Mouse (Mus musculus) heart, embryonic 11.5 days (tissue): Measurements from ENCODE around the gene Szrd1. TPM values are rescaled to one million over a fixed set of nuclear protein-coding genes. Genes with fewer than 3 reads are reported as not detected.

ENCODE experiments used
- ATAC-seq: fragments of 200-750 bp; cut with Nextera tagmentation; replicated peaks from 2 replicates; pipeline ENCODE4 v1.8.0; 2017; ENCODE audit warnings: moderate library complexity; ENCODE audit not compliant: insufficient number of reproducible peaks, low FRiP score, low TSS enrichment
- H3K27ac ChIP-seq: fragments of 300-500 bp; sonication (generic); 2 replicates; pipeline ENCODE4 v1.5.1; 2014; ENCODE audit warnings: mild to moderate bottlenecking, low read depth, low read length
- H3K27me3 ChIP-seq: fragments of 300-500 bp; sonication (generic); 2 replicates; pipeline ENCODE4 v1.6.1; 2014; ENCODE audit warnings: mild to moderate bottlenecking, low read length, mixed read lengths; ENCODE audit not compliant: control insufficient read depth, insufficient read depth
- H3K36me3 ChIP-seq: fragments of 300-500 bp; sonication (generic); 2 replicates; pipeline ENCODE4 v1.6.1; 2014; ENCODE audit warnings: mild to moderate bottlenecking, low read length, moderate library complexity, mixed read lengths; ENCODE audit not compliant: control insufficient read depth, insufficient read depth
- H3K4me1 ChIP-seq: fragments of 300-500 bp; sonication (generic); 2 replicates; pipeline ENCODE4 v1.6.1; 2014; ENCODE audit warnings: low read length; ENCODE audit not compliant: control insufficient read depth, insufficient read depth
- H3K4me2 ChIP-seq: fragments of 300-500 bp; sonication (generic); 2 replicates; pipeline ENCODE4 v1.6.1; 2014; ENCODE audit warnings: mild to moderate bottlenecking, moderate library complexity
- H3K4me3 ChIP-seq: fragments of 300-500 bp; sonication (generic); 2 replicates; pipeline ENCODE4 v1.5.1; 2014; ENCODE audit warnings: low read depth, low read length
- H3K9ac ChIP-seq: fragments of 300-500 bp; sonication (generic); 2 replicates; pipeline ENCODE4 v1.6.1; 2014; ENCODE audit warnings: mild to moderate bottlenecking, low read depth, low read length, moderate library complexity
- H3K9me3 ChIP-seq: fragments of 300-500 bp; sonication (generic); replicated peaks from 2 replicates; pipeline ENCODE4 v1.6.1; 2016; ENCODE audit warnings: low read length; ENCODE audit not compliant: control insufficient read depth
- WGBS: fragments of 180-500 bp; shearing (Covaris S2); extraction: QIAGEN DNeasy Blood & Tissue Kit; methylation state at CpG from one replicate; pipeline ENCODE4 v1.1.7; 2014; ENCODE audit not compliant: insufficient replicate concordance; 5-methylcytosine and 5-hydroxymethylcytosine counted together
- polyA plus RNA-seq: library from polyadenylated mRNA; unstranded; fragments of >200 nt; fragmentation: Nextera tagmentation; extraction: Ambion mirVana; gene quantifications from 2 replicates; pipeline ENCODE4 v1.2.1, GENCODE M21; 2014

Szrd1 gene
- polyA plus RNA-seq, 1 experiment from 2014 or later: 25.7 TPM

DNA sequence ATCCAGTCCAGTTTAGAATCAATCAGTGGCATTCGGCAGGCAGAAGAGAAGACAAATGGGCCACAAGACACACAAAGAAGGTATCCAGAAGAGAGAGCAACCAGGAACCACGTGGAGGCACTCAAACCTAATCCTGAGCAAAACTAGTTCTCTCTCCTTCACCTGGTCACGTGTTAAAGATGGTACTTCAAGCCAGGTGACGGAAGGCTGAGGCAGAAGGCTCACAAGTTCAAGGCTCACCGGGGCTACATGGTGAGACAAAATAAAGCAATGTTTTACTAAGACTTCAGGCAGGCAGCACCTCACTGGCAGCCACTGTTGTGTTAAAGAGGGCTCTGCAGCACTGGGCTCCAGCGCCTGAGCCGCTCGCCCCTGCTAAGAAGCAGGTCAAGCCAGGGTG, 7.4 kb downstream of the Szrd1 start:
- peaks cover 60% of the 10 kb centered on the region for H3K4me1 ChIP-seq
- H3K27ac ChIP-seq: peak overlapping the region; percentile 62; the same call in 1 of the 2 replicates
- H3K4me3 ChIP-seq: no peak overlapping the region
- WGBS: 50% methylated on average over 8 of the region's 8 CpGs
- ATAC-seq: no peak
- no peaks in the 10 kb centered on the region for H3K9me3 ChIP-seq
- no peaks in the 10 kb centered on the region for H3K36me3 ChIP-seq
- H3K4me2 ChIP-seq: no peak overlapping the region
- no peaks in the 10 kb centered on the region for H3K27me3 ChIP-seq
- H3K9ac ChIP-seq: no peak overlapping the region

- H3K4me1 ChIP-seq: peaks cover 55% of the 10 kb centered on the region
- peak overlapping the region; percentile 62 for H3K27ac ChIP-seq
- H3K27me3 ChIP-seq: no peaks in the 10 kb centered on the region
- ATAC-seq: no peak
- no peak overlapping the region for H3K4me2 ChIP-seq
- 59% methylated on average over 5 of the region's 5 CpGs for WGBS
- H3K36me3 ChIP-seq: no peaks in the 10 kb centered on the region
- H3K9ac ChIP-seq: no peak overlapping the region
- no peaks in the 10 kb centered on the region for H3K9me3 ChIP-seq
- no peak overlapping the region for H3K4me3 ChIP-seq
Measured at GRCm38 (mm10) chr4:141131531-141132061, 8.0 kb downstream of the Szrd1 start.

DNA sequence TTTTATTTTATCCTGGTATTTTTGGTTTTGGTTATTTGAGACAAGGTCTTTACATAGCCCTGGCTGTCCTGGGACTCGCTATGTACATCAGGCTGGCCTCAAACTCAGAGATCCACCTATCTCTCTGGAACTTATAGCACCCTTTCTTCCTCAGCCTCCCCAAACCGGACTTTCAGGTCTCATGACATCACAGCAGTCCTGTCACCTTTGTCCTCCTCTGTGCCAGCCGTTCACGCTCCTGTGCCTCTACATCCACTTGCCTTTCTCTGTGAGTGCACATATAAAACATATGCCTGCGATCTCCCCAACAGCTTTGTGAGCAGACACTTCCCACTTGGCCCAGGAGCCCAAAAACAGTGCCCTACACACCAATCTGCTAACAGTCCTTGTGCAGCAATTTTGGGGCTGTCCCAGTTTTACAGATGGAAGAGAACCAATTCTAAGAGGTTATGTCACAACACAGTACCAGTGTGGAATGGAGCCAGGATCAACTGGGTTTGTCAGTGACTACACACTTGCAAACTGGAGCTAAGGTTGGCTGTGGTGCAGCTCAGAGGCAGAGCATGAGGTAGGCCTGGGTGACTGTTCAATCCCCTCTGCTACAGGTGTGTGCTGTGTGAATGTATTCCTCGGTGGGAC, 8.8 kb downstream of the Szrd1 start:
- Histone ChIP-seq H3K4me1 (peaks cover 50% of the 10 kb centered on the region), H3K36me3 (no peaks in the 10 kb centered on the region), H3K27ac (peak overlapping the region; percentile 62), H3K9me3 (no peaks in the 10 kb centered on the region), H3K9ac (no peak overlapping the region), H3K4me2 (no peak overlapping the region), H3K27me3 (no peaks in the 10 kb centered on the region), H3K4me3 (no peak overlapping the region)
- WGBS: 85% methylated on average over 6 of the region's 6 CpGs
- ATAC-seq: no peak

DNA sequence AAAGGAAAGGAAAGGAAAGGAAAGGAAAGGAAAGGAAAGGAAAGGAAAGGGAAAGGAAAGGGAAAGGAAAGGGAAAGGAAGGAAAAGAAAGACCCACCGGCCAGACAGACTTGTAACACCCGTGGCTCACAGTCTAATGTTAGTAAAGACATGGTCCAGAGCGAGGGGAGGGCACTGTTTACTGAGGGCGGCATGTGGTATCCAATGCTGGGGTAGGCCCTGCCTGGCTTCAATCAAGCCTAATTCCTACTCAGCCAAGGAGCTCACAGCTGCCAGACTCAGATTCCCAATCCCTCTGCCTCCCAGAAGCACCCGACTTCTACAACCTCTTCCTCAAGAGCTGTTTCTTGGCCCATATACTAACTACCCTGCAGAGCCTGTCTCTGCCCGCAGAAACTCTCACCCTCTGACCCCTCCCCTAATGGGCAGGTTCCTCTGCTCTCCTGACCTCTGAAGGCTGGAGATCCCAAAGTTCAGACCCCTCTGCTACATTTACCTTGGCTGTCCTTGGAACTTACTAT, 10.3 kb downstream of the Szrd1 start:
- H3K9ac ChIP-seq: no peak overlapping the region
- H3K4me1 ChIP-seq: peaks cover 39% of the 10 kb centered on the region
- no peaks in the 10 kb centered on the region for H3K27me3 ChIP-seq
- H3K27ac ChIP-seq: no peak overlapping the region
- no peaks in the 10 kb centered on the region for H3K36me3 ChIP-seq
- H3K4me3 ChIP-seq: no peak overlapping the region
- WGBS: 68% methylated on average over 6 of the region's 6 CpGs
- no peaks in the 10 kb centered on the region for H3K9me3 ChIP-seq
- ATAC-seq: no peak
- no peak overlapping the region for H3K4me2 ChIP-seq

DNA sequence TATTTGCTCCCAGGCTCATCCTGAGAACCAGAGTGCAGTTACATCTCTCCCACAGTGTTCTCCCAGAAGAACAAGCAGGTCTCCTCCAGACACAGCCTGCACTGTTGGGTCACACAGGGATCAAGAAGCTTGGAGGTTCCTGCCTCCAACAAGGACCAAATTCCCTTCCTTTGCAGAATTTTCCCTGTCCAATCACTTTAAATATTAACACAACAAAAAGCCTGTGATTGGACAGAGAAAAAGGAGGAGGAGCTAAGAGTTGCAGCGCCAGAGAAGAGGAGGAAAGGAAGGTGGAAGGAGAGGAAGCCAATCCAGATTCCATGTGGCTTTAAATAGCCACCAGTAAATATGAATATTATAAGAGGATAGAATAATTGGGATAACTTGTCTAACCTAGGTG, 16.5 kb downstream of the Szrd1 start:
- Histone ChIP-seq H3K27me3 (no peaks in the 10 kb centered on the region), H3K9ac (no peak overlapping the region), H3K36me3 (peaks cover 2% of the 10 kb centered on the region; the same call in 1 of the 2 replicates), H3K4me3 (no peak overlapping the region), H3K4me1 (peaks cover 27% of the 10 kb centered on the region), H3K9me3 (no peaks in the 10 kb centered on the region), H3K27ac (no peak overlapping the region), H3K4me2 (no peak overlapping the region)
- no peak for ATAC-seq
- 31% methylated on average over 1 of the region's 1 CpGs for WGBS

- Histone ChIP-seq H3K4me3 (no peak overlapping the region), H3K27ac (no peak overlapping the region), H3K36me3 (peaks cover 5% of the 10 kb centered on the region; the same call in 1 of the 2 replicates), H3K4me2 (no peak overlapping the region), H3K9ac (no peak overlapping the region), H3K4me1 (peaks cover 27% of the 10 kb centered on the region), H3K27me3 (no peaks in the 10 kb centered on the region), H3K9me3 (no peaks in the 10 kb centered on the region)
- ATAC-seq: no peak
- WGBS: 73% methylated on average over 7 of the region's 7 CpGs
Measured at GRCm38 (mm10) chr4:141122663-141123062, 16.9 kb downstream of the Szrd1 start.

DNA sequence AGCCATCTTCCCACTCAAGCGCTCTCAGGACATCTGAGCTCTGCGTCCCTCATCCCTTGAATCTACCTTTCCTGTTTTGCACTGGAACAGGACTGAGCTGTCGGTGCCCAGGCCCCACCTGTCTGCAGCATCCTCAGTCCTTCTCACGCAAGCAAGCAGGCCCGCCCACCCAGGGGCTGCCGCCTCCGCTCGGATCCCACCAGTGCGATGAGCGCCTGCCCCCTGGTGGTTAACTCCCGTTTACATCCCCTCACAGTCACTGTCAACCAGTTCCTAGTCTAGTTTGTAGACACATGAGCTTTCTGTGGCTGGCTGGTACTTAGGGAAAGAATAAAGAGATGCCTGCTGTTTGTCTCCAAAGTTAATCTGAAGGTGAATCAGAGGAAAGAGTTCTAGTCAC, 18.9 kb downstream of the Szrd1 start:
- Histone ChIP-seq H3K9me3 (no peaks in the 10 kb centered on the region), H3K36me3 (peaks cover 14% of the 10 kb centered on the region; the same call in 1 of the 2 replicates), H3K27ac (no peak overlapping the region), H3K4me1 (peaks cover 24% of the 10 kb centered on the region), H3K27me3 (no peaks in the 10 kb centered on the region), H3K9ac (no peak overlapping the region), H3K4me3 (no peak overlapping the region), H3K4me2 (no peak overlapping the region)
- WGBS: 27% methylated on average over 11 of the region's 11 CpGs
- 0 out of 2 replicates have a peak, but pooled peaks have one; percentile 15 for ATAC-seq

GRCm38 (mm10) chr4:141118691-141119090, 20.9 kb downstream of the Szrd1 start:
- no peaks in the 10 kb centered on the region for H3K27me3 ChIP-seq
- H3K9me3 ChIP-seq: no peaks in the 10 kb centered on the region
- peaks cover 25% of the 10 kb centered on the region for H3K36me3 ChIP-seq
- H3K4me3 ChIP-seq: no peak overlapping the region
- H3K4me2 ChIP-seq: no peak overlapping the region
- no peak overlapping the region for H3K27ac ChIP-seq
- ATAC-seq: no peak
- WGBS: 77% methylated on average over 4 of the region's 4 CpGs
- H3K4me1 ChIP-seq: peaks cover 16% of the 10 kb centered on the region
- no peak overlapping the region for H3K9ac ChIP-seq

DNA sequence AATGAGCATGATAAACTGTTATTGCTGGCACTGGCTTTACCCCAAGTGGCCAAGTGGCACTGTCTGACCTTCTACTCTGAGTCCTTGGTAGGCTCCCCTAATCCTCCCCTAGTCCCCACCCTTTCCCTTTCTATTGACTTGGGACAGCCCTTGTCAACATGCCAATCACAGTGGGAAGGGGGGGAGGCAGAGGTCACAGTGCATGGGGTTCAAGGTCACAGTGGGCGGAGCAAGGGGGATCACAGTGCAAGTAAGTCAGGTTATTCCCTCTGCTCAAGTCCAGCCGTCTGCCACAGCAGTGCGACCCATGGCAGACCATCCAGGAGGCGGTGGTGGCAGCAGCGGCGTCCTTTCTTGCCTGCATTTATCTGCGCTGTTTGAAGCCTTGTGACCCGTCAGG, 24.2 kb downstream of the Szrd1 start:
- H3K9ac ChIP-seq: no peak overlapping the region
- 80% methylated on average over 8 of the region's 8 CpGs for WGBS
- no peak overlapping the region for H3K4me2 ChIP-seq
- H3K27ac ChIP-seq: no peak overlapping the region
- peaks cover 36% of the 10 kb centered on the region for H3K36me3 ChIP-seq
- peaks cover 2% of the 10 kb centered on the region for H3K9me3 ChIP-seq
- no peak for ATAC-seq
- H3K27me3 ChIP-seq: no peaks in the 10 kb centered on the region
- H3K4me3 ChIP-seq: no peak overlapping the region
- H3K4me1 ChIP-seq: no peaks in the 10 kb centered on the region
